Mouse (Mus musculus): ENCODE measurements at regions not wholly inside any gene's neighbourhood (a gene's known extent, or its start where the extent isn't known, plus 50 kb on each side); places are given as distances from the start of the nearest gene placed in this dataset.

GRCm38 (mm10) chr8:77850523-77850922, 126.3 kb upstream of the Ednra start:
- DNase-seq: no peak

GRCm38 (mm10) chr8:77870264-77870663, 146.0 kb upstream of the Ednra start:
- DNase-seq: no peak

- no peak for DNase-seq
Observed at GRCm38 (mm10) chr8:77872771-77873170, 148.5 kb upstream of the Ednra start.

GRCm38 (mm10) chr8:77919776-77920175, 195.5 kb upstream of the Ednra start:
- no peak for DNase-seq

- peak; percentile 16 to 20 for DNase-seq
Observed at GRCm38 (mm10) chr8:77921868-77922267, 197.6 kb upstream of the Ednra start.

- no peak for DNase-seq
Observed at GRCm38 (mm10) chr8:77947702-77948101, 223.4 kb upstream of the Ednra start.

GRCm38 (mm10) chr8:77949640-77950039, 225.4 kb upstream of the Ednra start:
- DNase-seq: no peak

- DNase-seq: no peak
Observed at GRCm38 (mm10) chr8:77958814-77959372, 234.6 kb upstream of the Ednra start.

GRCm38 (mm10) chr8:77963102-77963698, 238.9 kb upstream of the Ednra start:
- no peak for DNase-seq

GRCm38 (mm10) chr8:77970378-77970777, 242.7 kb upstream of the Ttc29 start:
- DNase-seq: no peak

- DNase-seq: no peak
Observed at GRCm38 (mm10) chr8:77973714-77974113, 239.4 kb upstream of the Ttc29 start.

- no peak for DNase-seq
Observed at GRCm38 (mm10) chr8:77979106-77979505, 234.0 kb upstream of the Ttc29 start.

- no peak for DNase-seq
Observed at GRCm38 (mm10) chr8:77980701-77981100, 232.4 kb upstream of the Ttc29 start.

- no peak for DNase-seq
Observed at GRCm38 (mm10) chr8:77982031-77982430, 231.1 kb upstream of the Ttc29 start.

- DNase-seq: no peak
Observed at GRCm38 (mm10) chr8:77983476-77983875, 229.6 kb upstream of the Ttc29 start.

GRCm38 (mm10) chr8:77987237-77987636, 225.9 kb upstream of the Ttc29 start:
- DNase-seq: no peak

- DNase-seq: no peak
Observed at GRCm38 (mm10) chr8:77988291-77989056, 224.6 kb upstream of the Ttc29 start.

GRCm38 (mm10) chr8:77991050-77991449, 222.0 kb upstream of the Ttc29 start:
- DNase-seq: no peak

- DNase-seq: no peak
Observed at GRCm38 (mm10) chr8:78000303-78000702, 212.8 kb upstream of the Ttc29 start.

GRCm38 (mm10) chr8:78001656-78002055, 211.4 kb upstream of the Ttc29 start:
- DNase-seq: no peak

- DNase-seq: no peak
Observed at GRCm38 (mm10) chr8:78002071-78002470, 211.0 kb upstream of the Ttc29 start.

GRCm38 (mm10) chr8:78003888-78004543, 209.1 kb upstream of the Ttc29 start:
- peak; percentile 69 to 73 for DNase-seq

GRCm38 (mm10) chr8:78004891-78005290, 208.2 kb upstream of the Ttc29 start:
- DNase-seq: no peak
